Mouse (Mus musculus) neural tube, embryonic 14.5 days (tissue): ENCODE results near the gene Fam19a3. TPM values are rescaled to one million over a fixed set of nuclear protein-coding genes. Genes with fewer than 3 reads are reported as not detected.

Experiments
- ATAC-seq: fragments of 200-750 bp; cut with Nextera tagmentation; 2 replicates; pipeline ENCODE4 v1.8.0; 2017; ENCODE audit warnings: low read depth, mild to moderate bottlenecking, moderate TSS enrichment, moderate library complexity
- H3K27ac ChIP-seq: fragments of 300-500 bp; sonication (generic); 2 replicates; pipeline ENCODE4 v1.5.1; 2014; ENCODE audit warnings: low read depth, mild to moderate bottlenecking, control low read depth, low read length, moderate library complexity, mixed read lengths
- H3K27me3 ChIP-seq: fragments of 300-500 bp; sonication (generic); 2 replicates; pipeline ENCODE4 v1.6.1; 2014; ENCODE audit warnings: low read length; ENCODE audit not compliant: control insufficient read depth, insufficient read depth
- H3K36me3 ChIP-seq: fragments of 300-500 bp; sonication (generic); 2 replicates; pipeline ENCODE4 v1.6.1; 2014; ENCODE audit warnings: low read length, mixed read lengths; ENCODE audit not compliant: control insufficient read depth, insufficient read depth
- H3K4me1 ChIP-seq: fragments of 300-500 bp; sonication (generic); 2 replicates; pipeline ENCODE4 v1.6.1; 2014; ENCODE audit warnings: low read length; ENCODE audit not compliant: control insufficient read depth, insufficient read depth
- H3K4me2 ChIP-seq: fragments of 300-500 bp; sonication (generic); 2 replicates; pipeline ENCODE4 v1.6.1; 2014; ENCODE audit warnings: mild to moderate bottlenecking, low read depth, low read length, control low read depth
- H3K4me3 ChIP-seq: fragments of 300-500 bp; sonication (generic); 2 replicates; pipeline ENCODE4 v1.5.1; 2014; ENCODE audit warnings: low read depth, low read length, control low read depth, mixed read lengths
- H3K9ac ChIP-seq: fragments of 300-500 bp; sonication (generic); replicated peaks from 2 replicates; pipeline ENCODE4 v1.6.1; 2014; ENCODE audit warnings: low read depth, mild to moderate bottlenecking, control low read depth, low read length, mixed read lengths
- H3K9me3 ChIP-seq: fragments of 300-500 bp; sonication (generic); 2 replicates; pipeline ENCODE4 v1.6.1; 2016; ENCODE audit warnings: low read length; ENCODE audit not compliant: control insufficient read depth
- WGBS: fragments of 180-500 bp; shearing (Covaris S2); extraction: QIAGEN DNeasy Blood & Tissue Kit; methylation state at CpG from one replicate; pipeline ENCODE4 v1.1.7; 2014; 5-methylcytosine and 5-hydroxymethylcytosine counted together
- polyA plus RNA-seq: library from polyadenylated mRNA; unstranded; fragments of >200 nt; fragmentation: Nextera tagmentation; extraction: Ambion mirVana; gene quantifications from 2 replicates; pipeline ENCODE4 v1.2.1, GENCODE M21; 2014

Fam19a3 gene
- polyA plus RNA-seq, 1 experiment from 2014 or later = not detected

GRCm38 (mm10) chr3:104795661-104796340 lies 14.2 kb upstream of the Fam19a3 start:
- no peaks in the 10 kb centered on the region for H3K27me3 ChIP-seq
- H3K27ac ChIP-seq = no peak overlapping the region
- WGBS = 57% methylated on average over 15 of the region's 15 CpGs
- H3K36me3 ChIP-seq = no peaks in the 10 kb centered on the region
- H3K4me1 ChIP-seq = peaks cover 6% of the 10 kb centered on the region; the same call in 1 of the 2 replicates
- H3K4me2 ChIP-seq = no peak overlapping the region
- H3K9me3 ChIP-seq = no peaks in the 10 kb centered on the region
- no peak overlapping the region for H3K4me3 ChIP-seq
- no peak overlapping the region for H3K9ac ChIP-seq
- ATAC-seq = no peak

GRCm38 (mm10) chr3:104794953-104795470 lies 13.4 kb upstream of the Fam19a3 start:
- no peak overlapping the region for H3K27ac ChIP-seq

GRCm38 (mm10) chr3:104793871-104794828 lies 12.5 kb upstream of the Fam19a3 start:
- Histone ChIP-seq H3K27me3 (no peaks in the 10 kb centered on the region), H3K4me3 (no peak overlapping the region), H3K4me2 (no peak overlapping the region), H3K4me1 (peaks cover 6% of the 10 kb centered on the region; the same call in 1 of the 2 replicates), H3K9me3 (no peaks in the 10 kb centered on the region), H3K9ac (no peak overlapping the region), H3K36me3 (no peaks in the 10 kb centered on the region), H3K27ac (peak overlapping the region; percentile 60)
- 56% methylated on average over 20 of the region's 20 CpGs for WGBS
- ATAC-seq = peak; percentile 81

More at GRCm38 (mm10) chr3:104794953-104795470, 13.4 kb upstream of the Fam19a3 start:
- peaks cover 6% of the 10 kb centered on the region; the same call in 1 of the 2 replicates for H3K4me1 ChIP-seq
- H3K36me3 ChIP-seq = no peaks in the 10 kb centered on the region
- H3K9me3 ChIP-seq = no peaks in the 10 kb centered on the region
- 50% methylated on average over 12 of the region's 12 CpGs for WGBS
- no peak overlapping the region for H3K4me3 ChIP-seq
- H3K4me2 ChIP-seq = no peak overlapping the region
- no peaks in the 10 kb centered on the region for H3K27me3 ChIP-seq
- no peak overlapping the region for H3K9ac ChIP-seq
- no peak for ATAC-seq

GRCm38 (mm10) chr3:104792360-104793270 lies 11.0 kb upstream of the Fam19a3 start:
- Histone ChIP-seq H3K9me3 (no peaks in the 10 kb centered on the region), H3K27ac (no peak overlapping the region), H3K4me1 (peaks cover 11% of the 10 kb centered on the region; the same call in 1 of the 2 replicates), H3K36me3 (no peaks in the 10 kb centered on the region), H3K9ac (no peak overlapping the region), H3K4me2 (no peak overlapping the region), H3K27me3 (no peaks in the 10 kb centered on the region; the same call in 1 of the 2 replicates), H3K4me3 (no peak overlapping the region)
- no peak for ATAC-seq
- WGBS = 70% methylated on average over 15 of the region's 15 CpGs

DNA sequence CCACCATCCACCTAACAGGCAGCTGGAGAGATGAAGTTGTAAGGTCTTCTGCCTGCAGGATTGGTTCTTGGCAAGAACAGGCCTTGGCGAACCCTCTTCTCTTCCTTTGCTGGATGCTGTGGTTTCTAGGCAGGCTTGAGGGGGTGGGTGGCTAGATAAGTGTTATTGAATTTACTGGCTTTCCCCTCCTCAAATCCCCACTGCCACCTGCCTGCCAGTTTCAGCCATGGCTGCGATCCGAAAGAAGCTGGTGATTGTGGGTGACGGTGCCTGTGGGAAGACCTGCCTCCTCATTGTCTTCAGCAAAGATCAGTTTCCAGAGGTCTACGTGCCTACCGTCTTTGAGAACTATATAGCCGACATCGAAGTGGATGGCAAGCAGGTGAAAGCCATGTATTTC lies 10.0 kb upstream of the Fam19a3 start:
- no peak overlapping the region for H3K9ac ChIP-seq
- no peak for ATAC-seq
- no peak overlapping the region for H3K4me3 ChIP-seq
- WGBS = 95% methylated on average over 8 of the region's 8 CpGs
- H3K27me3 ChIP-seq = no peaks in the 10 kb centered on the region; the same call in 1 of the 2 replicates
- no peaks in the 10 kb centered on the region for H3K36me3 ChIP-seq
- H3K9me3 ChIP-seq = no peaks in the 10 kb centered on the region
- no peak overlapping the region for H3K4me2 ChIP-seq
- peaks cover 11% of the 10 kb centered on the region; the same call in 1 of the 2 replicates for H3K4me1 ChIP-seq
- no peak overlapping the region for H3K27ac ChIP-seq

- Histone ChIP-seq H3K36me3 (no peaks in the 10 kb centered on the region), H3K4me2 (peak overlapping the region; percentile 94), H3K9me3 (no peaks in the 10 kb centered on the region), H3K9ac (no peak overlapping the region), H3K4me3 (no peak overlapping the region), H3K27me3 (peaks cover 2% of the 10 kb centered on the region; the same call in 1 of the 2 replicates), H3K4me1 (peaks cover 11% of the 10 kb centered on the region; the same call in 1 of the 2 replicates), H3K27ac (no peak overlapping the region)
- WGBS = 29% methylated on average over 4 of the region's 4 CpGs
- no peak for ATAC-seq
Observed at GRCm38 (mm10) chr3:104791017-104791416, 9.4 kb upstream of the Fam19a3 start.

- H3K4me2 ChIP-seq = peak overlapping the region; percentile 94
- 39% methylated on average over 6 of the region's 6 CpGs for WGBS
- peak overlapping the region; percentile 48 for H3K4me3 ChIP-seq
- peaks cover 11% of the 10 kb centered on the region; the same call in 1 of the 2 replicates for H3K4me1 ChIP-seq
- H3K27me3 ChIP-seq = peaks cover 3% of the 10 kb centered on the region; the same call in 1 of the 2 replicates
- H3K9me3 ChIP-seq = no peaks in the 10 kb centered on the region
- H3K9ac ChIP-seq = peak overlapping the region; percentile 52; the same call in 1 of the 2 replicates
- no peak overlapping the region for H3K27ac ChIP-seq
- H3K36me3 ChIP-seq = no peaks in the 10 kb centered on the region
- no peak for ATAC-seq
Observed at GRCm38 (mm10) chr3:104790401-104790937, 8.8 kb upstream of the Fam19a3 start.

- 29% methylated on average over 13 of the region's 13 CpGs for WGBS
- Histone ChIP-seq H3K4me2 (peak overlapping the region; percentile 94), H3K27ac (peak overlapping the region; percentile 34; the same call in 1 of the 2 replicates)
Observed at GRCm38 (mm10) chr3:104789822-104790221, 8.2 kb upstream of the Fam19a3 start.

More at GRCm38 (mm10) chr3:104789822-104790221, 8.2 kb upstream of the Fam19a3 start:
- H3K27me3 ChIP-seq = peaks cover 3% of the 10 kb centered on the region; the same call in 1 of the 2 replicates
- H3K36me3 ChIP-seq = no peaks in the 10 kb centered on the region
- no peaks in the 10 kb centered on the region for H3K9me3 ChIP-seq
- H3K9ac ChIP-seq = peak overlapping the region; percentile 52
- peaks cover 11% of the 10 kb centered on the region; the same call in 1 of the 2 replicates for H3K4me1 ChIP-seq
- peak overlapping the region; percentile 48 for H3K4me3 ChIP-seq
- ATAC-seq = no peak
